Mouse (Mus musculus) neural tube, embryonic 10.5 days (tissue): ENCODE data around the gene Tcf20.

Experiments
- DNase-seq: peaks from one replicate; pipeline ENCODE4 v3.0.0-alpha.2; 2017; ENCODE audit warnings: low spot score; ENCODE audit errors: extremely low spot score

Tcf20 gene

DNA sequence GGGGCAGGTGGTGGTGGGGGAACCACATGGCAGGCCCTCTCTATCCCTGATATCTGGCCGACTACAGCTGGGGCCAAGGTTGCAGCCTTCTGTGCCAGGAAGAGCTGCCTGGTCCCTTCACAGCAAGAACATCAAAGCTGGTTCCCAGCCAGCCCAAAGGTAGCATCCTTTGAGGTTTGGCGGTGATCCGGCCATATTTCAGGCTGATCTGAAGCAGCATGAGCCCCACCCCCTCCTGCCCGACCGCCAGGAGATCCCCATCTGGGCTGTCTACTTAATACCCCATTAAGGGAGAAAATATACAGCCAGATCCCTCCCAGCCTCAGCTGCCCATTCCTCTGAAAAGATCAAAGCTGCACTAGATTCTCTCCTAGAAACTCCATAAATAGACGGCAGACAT is 59.6 kb downstream of the Tcf20 start:
- DNase-seq: no peak

DNA sequence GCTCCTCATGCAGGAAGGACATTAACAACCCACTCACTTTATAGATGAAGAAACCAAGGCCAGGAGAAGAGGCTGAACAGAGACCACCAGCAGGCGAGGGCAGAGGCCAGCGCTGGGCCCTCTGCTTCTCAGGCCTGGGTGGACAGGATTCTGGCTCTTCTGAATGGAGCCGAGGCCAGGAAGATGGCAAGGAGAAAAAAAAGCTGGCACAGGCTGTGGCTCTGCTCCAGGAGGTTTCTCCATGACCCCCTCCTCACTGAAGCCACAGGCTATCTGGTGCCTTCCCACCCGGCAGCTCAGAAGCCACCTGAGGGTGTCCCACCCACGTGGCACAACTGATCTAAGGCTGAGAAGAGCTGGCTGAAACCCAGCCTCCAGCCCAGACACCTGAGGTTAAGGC is 60.6 kb downstream of the Tcf20 start:
- no peak for DNase-seq

DNA sequence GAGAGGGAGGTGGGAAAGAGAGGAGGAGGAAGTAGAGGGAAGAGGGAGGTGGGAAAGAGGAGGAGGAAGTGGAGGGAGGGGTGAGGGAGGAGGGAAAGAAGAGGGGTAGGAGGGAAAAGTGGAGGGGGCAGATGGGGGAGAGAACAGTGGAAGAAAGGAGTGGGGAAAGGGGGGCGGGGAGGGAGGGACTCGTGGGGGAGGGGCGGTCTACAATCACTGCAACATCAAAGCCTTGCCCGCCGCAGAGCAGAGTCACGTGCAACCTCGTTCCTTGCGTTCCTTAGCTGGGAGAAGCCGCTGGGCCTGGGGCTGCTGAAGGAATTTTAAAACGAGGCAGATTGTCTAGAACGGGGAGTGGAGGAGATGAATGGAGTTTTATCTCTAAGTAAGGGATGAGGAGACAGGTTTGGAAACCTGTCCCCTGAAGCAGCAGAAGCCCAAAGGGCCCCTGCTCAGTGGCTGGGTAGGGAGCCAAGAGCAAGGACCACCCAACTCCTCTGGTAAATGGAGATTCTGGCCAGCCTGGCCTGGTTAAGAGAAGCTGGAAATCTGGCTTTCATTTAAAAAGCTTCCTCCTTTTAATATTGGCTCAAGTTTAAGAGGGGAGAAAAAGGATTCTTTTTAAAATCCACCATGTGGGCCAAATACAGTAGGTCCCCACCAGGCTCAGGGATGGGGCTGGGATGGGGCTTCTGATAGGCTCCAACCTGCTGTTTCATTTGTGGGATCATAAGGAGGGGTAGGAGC is 62.8 kb downstream of the Tcf20 start:
- peak; percentile 67 for DNase-seq

DNA sequence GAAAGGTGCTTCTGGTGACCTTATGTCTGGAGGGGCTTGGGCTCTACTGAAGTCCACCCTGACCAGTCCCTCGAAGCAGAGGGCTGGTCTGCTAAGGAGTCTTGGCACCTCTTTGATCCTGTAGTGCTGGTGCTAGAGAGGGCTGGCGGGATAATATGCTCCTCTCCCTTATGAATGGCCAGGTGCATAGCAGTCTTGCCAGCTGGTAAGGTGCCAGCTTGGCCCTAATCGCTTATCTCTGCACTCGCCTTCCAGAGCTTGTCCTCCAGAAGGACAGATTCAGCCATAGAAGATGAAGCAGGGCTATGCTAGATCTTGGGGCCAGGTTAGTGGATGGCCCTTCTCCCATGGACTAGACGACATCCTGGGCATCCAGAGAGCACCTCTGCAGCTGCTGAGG is 64.1 kb downstream of the Tcf20 start:
- no peak for DNase-seq

DNA sequence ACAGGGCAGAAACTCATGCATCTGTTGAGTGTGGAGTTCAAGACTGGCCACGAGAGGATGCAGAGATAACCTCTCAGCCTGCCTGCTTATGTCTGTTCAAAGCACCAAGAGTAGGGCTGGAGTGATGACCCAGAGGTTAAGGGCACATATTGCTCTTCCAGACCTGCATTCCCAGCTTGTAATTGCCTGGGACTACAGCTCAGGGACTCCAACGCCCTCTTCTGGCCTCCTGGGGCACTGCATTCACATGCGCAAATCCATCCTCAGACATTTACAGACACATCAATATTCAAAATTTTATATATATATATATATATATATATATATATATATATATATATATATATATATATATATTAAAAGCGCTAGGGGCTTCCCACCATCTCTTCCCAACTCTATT is 64.9 kb downstream of the Tcf20 start:
- no peak for DNase-seq

DNA sequence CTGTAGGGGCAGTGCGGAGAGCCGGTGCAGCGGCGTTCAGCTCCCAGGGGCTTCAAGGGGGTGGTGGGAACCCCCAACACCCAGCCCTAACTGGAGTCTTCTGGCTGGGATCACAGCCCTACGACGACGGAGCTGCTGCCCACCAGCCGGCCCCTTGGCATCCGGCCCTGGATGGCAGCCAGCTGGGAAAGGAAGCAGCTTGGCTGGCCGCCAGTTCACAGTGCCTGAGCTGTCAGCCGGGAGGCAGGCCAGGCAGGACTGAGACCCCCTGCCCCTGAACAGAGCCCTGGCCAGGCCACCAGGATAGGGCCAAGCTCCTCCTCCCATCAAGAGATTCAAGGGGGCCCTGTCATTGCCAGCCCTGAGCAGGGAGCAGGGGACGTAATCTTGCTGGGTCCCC is 65.6 kb downstream of the Tcf20 start:
- DNase-seq: no peak

DNA sequence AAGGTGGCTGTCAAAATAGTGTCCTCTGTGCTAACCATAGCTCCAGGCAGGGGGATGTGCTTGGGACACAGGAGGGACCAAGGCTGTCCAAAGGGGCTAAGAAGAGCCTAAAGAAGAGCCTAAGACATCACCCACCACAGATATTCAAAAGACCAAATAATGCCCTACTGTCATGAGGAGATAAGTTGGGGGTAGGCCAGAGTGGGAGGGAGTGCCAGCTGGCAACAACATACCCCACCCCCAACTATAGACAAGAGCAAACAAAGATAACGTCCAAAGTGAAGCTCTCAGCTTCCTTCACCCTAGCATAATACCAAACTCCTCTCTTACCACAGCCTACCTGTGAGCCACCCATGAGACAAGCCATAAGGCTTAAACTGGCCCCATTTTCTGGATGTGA is 66.1 kb downstream of the Tcf20 start:
- DNase-seq: no peak

DNA sequence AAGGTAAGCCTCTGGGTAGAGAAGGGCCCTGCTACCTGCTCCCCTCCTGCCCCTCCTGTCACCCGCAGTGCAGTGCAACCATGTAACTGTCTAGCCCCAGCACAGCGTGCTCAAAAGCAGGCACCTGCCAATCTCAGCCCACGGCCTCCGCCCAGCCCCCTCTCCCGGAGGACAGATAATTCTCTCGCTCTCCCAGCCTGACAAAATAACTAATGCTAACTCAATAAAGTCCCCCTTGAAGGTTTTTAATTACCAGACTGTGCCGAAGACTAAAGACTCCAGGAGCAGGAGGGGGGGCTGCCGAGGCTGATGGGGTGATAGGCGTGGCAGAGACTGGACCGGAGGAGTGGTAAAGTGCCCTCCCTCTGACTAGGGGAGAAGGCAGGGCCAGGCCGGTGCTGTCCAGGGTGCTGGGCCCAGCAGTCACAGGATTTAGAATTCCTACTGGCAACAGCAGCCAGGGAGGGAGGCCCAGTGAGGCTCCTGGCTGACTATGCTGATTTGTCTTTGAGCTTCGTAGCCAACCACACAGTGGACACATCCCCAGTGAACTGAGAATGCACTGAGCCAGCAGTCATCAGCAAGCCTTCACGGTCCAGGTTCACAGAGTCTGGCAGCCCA is 66.7 kb downstream of the Tcf20 start:
- peak; percentile 69 for DNase-seq

DNA sequence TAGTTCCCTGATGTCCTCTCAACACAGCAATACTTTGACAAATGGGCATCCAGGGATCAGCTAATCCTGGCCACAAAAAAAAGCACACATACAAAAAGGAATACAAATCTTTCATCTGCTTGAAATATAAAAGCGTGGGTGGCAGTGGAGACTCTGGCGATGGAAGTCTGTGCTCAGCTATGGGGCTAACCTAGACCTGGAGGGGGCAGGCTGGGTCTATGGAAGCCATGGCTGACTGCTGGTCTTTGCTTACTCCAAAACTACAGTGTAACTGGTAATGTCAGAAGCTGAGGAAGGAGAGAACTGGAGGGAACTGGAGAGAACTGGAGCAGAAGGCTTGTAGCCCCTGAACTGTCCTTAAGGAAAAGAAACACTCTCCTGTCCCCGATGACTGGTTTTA is 69.7 kb downstream of the Tcf20 start:
- DNase-seq: no peak

DNA sequence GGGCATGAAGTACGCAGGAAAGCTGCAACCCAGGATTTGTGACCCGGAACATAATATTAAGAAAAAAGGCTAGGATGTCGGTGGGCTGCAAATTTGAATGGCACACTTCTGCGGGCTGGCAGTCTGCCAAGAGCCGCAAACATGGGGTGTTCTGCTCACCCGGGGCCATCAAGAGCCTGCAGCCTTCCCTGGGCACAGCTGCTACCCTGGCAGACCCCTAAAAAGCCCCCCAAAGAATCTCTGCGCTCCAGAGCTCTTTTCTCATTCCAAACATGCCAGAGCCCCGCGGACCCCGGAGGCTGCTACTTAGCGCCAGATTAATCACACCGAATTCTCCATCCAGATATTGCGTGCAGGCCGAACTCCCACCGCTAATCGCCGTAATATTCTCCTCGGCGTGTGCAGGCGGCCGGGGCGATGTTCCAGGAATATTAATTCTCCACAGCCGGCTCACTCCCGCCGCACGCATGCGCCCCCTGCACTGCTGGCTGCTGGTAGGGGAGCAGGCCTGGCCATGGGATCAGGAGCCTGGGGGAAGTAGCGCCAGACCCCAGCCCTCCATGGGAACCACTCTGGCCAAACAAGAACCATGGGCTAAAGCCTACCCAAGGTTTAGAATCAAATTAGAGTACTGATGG is 70.3 kb downstream of the Tcf20 start:
- DNase-seq: no peak

DNA sequence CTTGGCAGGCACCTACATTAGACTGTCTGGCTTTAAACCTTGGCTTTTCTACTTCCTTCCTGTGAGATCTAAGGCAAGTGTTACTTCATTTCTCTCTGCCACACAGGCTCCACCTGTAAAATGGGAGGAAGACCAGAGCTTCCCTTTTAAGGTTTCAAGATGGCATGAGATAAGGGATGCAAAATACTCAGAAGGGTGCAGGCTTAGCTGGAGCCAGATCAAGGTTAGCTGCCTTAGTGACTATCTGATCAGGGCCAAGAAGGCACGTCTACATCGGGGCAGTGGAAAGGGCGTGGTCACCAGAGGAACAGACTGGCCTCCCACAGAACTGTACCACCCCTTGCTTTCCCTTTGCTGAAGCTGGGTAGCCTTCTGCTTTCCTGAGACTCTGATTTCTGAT is 73.2 kb downstream of the Tcf20 start:
- DNase-seq: no peak

DNA sequence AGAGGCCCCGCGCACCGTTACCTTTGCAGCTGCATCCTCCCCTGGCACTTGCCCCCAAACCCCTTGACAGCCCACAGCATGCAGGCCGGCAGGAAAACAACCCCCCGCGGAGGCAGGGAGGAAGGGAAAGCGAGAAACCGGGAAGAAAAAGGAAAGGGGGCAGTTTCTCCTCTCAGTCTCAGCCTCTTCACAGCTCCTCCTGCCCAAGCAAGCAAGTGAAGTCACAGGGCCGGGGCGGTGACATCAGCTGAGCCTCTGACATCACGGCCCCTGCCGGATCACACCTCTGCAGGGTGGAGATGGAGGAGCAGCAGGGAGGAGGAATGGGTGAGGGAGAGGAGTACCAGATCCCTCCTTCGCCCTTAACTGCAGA is 75.7 kb downstream of the Tcf20 start:
- DNase-seq: no peak

DNA sequence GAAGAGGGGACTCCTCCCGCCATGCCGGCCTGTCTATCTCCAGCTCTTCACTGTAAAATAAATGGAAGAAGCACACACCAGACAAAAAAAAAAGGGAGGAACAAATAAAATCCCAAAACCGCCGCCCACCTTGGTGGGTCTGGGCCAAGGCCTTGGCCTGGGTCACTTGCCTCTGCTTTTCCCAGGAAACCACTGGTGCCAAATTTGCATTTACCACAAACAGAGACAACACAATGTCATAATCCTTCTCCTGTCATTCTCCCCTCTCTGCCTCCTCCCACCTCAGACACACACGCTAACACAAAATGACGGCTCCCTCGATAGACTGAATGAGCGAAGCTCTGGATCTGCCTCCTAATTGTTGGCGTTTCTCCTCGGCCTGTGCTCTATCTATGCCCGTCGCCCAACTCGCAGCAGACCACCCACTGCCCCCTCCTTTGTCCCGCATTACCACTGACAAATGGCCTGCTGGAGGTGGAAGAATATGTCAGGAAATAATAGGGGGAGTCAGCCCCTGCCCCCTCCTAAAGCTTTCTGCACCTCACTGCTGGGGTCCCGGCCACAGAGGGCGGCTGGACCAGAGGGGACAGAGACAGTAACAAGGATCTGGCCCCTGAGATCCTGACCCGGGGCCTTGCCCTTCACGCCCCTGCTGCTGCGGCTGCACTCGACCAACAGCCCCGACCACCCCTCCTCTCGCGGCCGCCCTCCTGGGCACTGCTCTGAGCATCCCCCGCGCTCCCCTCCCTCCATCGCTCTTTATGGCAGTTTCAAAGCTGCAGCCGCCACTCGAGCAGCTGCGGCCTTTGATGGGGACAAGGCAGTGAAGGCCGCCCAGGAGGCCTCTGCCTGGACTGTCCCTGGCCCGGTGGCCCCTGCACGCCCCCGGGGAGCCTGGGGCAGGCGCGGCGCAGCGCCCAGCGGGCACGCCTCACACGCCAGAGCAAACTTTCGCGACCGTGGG is 76.4 kb downstream of the Tcf20 start:
- DNase-seq: peak; percentile 77

DNA sequence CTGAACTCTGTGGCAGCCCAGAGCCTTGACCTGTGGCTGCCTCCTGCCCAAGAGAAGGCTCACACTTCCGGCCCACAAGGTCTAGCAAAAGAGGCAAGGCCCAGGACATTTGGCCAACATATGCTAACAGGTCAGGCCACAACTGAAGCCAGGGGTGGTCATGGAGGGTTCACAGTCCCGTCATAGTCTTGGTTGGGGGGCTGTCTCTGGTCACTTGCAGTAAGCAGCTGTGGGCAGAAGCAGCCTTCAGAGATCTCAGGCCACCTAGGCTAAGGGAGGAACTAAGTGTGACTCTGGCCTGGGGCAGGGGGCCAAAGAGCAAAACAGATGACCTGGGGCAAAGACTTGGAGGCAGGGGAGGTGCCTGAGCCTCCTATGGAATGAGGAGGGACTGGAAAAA is 77.1 kb downstream of the Tcf20 start:
- DNase-seq: peak; percentile 17

DNA sequence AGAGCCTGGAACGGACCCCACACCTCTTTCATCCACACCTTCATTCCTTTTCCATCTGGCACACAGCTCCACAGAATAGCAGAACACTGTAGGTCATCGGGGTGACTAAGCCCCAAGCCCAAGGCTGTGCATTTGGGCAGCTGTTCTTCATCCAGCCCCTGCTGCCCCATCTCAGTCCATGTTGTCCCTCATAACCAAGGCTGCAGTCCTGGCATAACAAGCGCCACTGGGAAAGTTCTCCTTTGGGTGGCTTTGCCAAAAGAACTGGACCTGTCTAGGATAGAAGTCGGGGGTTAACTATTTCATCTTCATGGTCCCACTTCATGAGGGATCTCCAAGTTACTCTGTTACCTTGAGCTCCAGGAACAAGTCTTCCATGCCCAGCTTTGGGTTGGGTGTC is 77.9 kb downstream of the Tcf20 start:
- DNase-seq: peak; percentile 11

DNA sequence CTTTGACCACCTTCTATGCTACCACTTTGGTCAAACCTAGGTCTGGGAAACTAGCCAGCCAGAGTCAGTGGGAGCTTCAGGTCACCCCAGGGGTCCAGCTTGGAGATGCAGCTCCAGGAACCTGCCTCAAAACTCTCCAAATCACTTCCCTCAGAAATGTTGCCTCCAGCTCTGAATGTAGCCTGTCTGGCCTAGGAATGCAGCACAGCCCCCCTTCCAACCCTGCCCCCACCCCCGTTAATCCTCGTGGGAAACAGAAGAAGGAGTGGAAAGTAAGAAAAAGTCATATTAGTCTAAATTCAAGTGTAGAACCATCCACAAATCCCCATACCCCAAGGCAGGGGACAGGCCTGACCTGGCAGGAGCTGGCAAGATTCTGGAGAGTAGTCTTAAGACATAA is 79.2 kb downstream of the Tcf20 start:
- DNase-seq: no peak

DNA sequence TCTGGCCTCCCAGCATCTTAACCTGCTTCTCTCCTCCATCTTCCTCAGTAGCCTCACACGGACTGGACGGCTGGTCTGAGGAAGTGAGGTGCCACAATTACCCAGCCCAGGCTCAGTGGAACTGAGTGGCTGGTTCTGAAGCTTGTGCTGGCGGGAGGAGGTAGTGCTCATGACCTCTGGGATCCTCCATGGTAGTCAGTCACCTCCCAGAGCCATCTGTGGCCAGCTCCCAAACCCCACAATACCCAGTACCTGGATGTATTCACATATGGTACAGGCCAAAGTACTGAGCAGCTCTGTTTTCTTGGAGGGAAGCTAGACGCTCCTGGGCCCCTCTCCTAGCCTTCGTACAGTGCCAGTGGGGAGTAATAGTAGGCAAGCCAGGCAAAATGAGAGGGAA is 80.4 kb downstream of the Tcf20 start:
- peak; percentile 13 for DNase-seq

DNA sequence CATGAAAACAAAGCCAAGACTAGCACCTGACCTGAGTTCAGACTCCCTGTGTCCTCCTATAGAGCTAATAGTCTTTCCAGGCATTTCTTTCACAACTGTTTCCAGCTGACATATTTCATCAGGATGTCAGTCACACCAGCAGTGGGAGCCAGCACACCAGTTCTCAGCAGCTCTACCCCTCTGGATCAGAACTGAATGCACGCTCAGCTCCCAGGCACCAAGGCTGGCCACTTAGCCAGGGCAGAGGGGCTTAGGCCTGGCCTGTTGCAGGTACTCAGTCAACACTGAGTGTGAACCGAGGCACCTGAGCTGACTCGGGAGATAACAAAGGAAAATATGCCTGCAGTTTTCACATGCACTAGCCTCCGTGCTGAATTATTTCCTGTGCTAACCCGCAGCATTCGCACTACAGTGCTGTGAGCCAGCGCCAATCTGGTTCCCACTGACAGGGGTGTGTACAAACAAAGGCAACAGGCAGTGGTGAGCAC is 81.1 kb downstream of the Tcf20 start:
- DNase-seq: peak; percentile 22

DNA sequence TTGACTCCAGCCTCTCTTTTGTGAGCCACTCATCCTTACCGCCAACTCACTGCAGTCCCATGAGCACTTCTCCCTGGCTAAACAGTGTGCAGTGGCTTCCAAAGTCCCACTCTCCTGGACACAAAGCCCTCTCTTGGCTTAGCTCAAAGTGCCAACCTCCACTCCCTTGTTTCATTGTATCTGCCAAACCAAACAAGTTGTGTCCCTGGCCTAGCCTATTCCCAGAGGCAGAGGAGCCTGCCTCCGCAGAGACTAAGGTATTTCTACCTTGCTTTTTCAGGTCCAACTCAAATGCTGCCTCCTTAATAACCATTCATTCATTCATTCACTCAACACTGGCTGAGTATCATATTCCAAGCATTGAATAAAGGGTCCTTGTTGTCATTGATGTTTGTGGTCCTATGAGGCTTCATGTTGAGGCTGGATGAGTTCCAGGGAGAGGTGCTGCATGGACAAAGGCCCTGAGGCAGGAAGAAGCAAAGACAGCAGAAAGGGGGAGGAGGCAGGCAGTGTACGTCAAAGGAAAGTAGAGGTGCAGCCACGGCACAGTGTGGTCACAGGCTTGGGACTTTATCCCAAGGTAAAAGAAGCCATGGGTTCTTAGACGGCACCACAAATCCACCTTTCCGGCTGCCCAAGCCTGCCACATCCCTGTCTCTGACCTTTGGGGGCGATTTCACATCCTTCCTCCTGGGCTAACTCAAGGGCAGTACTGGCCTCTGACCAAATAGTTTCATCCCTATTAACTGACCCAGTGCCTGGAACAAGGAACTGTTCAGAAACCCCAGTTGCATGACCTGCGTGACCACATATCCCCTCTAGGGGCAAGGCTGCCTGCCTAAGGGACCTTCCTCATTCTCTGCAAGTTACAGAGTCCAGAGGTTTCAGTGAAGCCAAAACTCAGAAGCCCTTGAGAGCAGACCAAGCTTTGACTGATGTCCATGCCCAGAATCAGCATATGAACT is 82.0 kb downstream of the Tcf20 start:
- peak; percentile 11 for DNase-seq

DNA sequence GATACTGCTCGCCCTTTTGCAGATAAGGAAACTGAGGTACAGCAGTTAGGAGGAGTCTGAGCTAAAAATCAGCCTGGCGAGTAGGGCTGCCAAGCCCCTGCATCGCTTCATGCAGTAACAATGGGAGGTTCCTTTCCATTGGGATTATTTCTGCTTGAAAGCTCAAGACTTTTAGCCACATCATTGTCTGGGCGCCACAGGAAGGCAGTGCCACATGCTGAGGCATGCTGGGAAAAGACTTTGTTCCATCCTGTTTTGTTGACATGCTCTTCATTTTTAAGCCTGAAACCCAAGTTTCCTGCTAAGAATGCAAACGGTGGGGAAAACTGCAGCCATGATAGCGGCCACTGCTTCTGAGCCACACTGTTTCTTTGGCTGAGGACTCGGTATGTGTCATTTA is 83.1 kb downstream of the Tcf20 start:
- DNase-seq: peak; percentile 16
